Mouse (Mus musculus) ES-Bruce4 (cell line): Measurements from ENCODE around the gene Adap1. TPM values are rescaled to one million over a fixed set of nuclear protein-coding genes. Genes with fewer than 3 reads are reported as not detected.

Experiments
- H3K27ac ChIP-seq: 2 replicates; pipeline ENCODE4 v1.5.1; 2012; ENCODE audit warnings: low read length, inconsistent platforms; ENCODE audit not compliant: insufficient read depth
- H3K27me3 ChIP-seq: 2 replicates; pipeline ENCODE4 v1.6.1; 2012; ENCODE audit warnings: mild to moderate bottlenecking, low read length, inconsistent platforms; ENCODE audit not compliant: control insufficient read depth, poor library complexity, insufficient read depth, severe bottlenecking
- H3K36me3 ChIP-seq: 2 replicates; pipeline ENCODE4 v1.6.1; 2012; ENCODE audit warnings: inconsistent platforms, mild to moderate bottlenecking, low read length, moderate library complexity; ENCODE audit not compliant: control insufficient read depth, poor library complexity, insufficient read depth, severe bottlenecking
- H3K4me1 ChIP-seq: one replicate; pipeline ENCODE4 v1.8.1; 2011; ENCODE audit warnings: low read length; ENCODE audit not compliant: control insufficient read depth, insufficient read depth
- H3K4me3 ChIP-seq: 2 replicates; pipeline ENCODE4 v1.5.1; 2011; ENCODE audit warnings: low read depth, mild to moderate bottlenecking, low read length
- H3K9ac ChIP-seq: 2 replicates; pipeline ENCODE4 v1.6.1; 2012; ENCODE audit warnings: low read depth, mild to moderate bottlenecking, inconsistent platforms; ENCODE audit not compliant: poor library complexity, severe bottlenecking
- H3K9me3 ChIP-seq: replicated peaks from 2 replicates; pipeline ENCODE4 v1.6.1; 2012; ENCODE audit warnings: mild to moderate bottlenecking, low read length, inconsistent platforms; ENCODE audit not compliant: control insufficient read depth, poor library complexity, insufficient read depth, severe bottlenecking
- CTCF ChIP-seq: IDR thresholded peaks from one replicate; pipeline ENCODE4 v1.8.1; 2011; ENCODE audit warnings: low read depth, low read length
- EP300 ChIP-seq: IDR thresholded peaks from 2 replicates; pipeline ENCODE4 v1.6.1; 2011; ENCODE audit warnings: low read depth, low read length; ENCODE audit not compliant: insufficient read depth
- POLR2A ChIP-seq: IDR thresholded peaks from one replicate; pipeline ENCODE4 v1.8.1; 2011; ENCODE audit warnings: low read length; ENCODE audit not compliant: insufficient read depth
- polyA plus RNA-seq: library from polyadenylated mRNA; stranded (reverse); fragments of >200 nt; gene quantifications from 2 replicates; pipeline ENCODE4 v1.2.4, GENCODE M21; 2011; ENCODE audit warnings: low read depth; ENCODE audit not compliant: missing spikeins, insufficient read depth, insufficient read length

The Adap1 gene
- polyA plus RNA-seq, 1 experiment = 16.5 TPM

DNA sequence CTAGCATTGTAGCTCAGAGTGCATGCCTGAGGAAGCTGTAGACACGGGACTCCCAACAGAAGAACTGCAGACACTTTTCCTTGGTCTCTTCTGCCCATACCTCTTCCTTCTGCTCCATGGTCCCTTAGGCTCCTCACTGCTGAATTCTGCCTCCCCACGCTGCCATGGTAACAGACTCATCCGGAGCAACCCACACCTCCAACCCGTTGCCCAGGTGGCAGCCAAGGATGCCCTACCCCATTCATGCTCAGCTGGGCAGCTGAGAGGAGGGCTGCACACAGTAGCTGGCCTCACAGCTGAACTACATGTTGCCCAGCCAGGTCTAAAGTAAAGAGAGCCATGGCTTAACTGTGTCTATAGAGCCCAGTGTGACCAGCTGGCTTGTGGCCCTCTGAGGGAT is 36.8 kb downstream of the Adap1 start:
- Histone ChIP-seq H3K27ac (no peak overlapping the region), H3K9me3 (no peaks in the 10 kb centered on the region), H3K4me1 (peaks cover 5% of the 10 kb centered on the region), H3K9ac (no peak overlapping the region), H3K27me3 (no peaks in the 10 kb centered on the region), H3K36me3 (no peaks in the 10 kb centered on the region), H3K4me3 (no peak overlapping the region)
- TF ChIP-seq POLR2A (no peak), EP300 (no peak), CTCF (no peak)

DNA sequence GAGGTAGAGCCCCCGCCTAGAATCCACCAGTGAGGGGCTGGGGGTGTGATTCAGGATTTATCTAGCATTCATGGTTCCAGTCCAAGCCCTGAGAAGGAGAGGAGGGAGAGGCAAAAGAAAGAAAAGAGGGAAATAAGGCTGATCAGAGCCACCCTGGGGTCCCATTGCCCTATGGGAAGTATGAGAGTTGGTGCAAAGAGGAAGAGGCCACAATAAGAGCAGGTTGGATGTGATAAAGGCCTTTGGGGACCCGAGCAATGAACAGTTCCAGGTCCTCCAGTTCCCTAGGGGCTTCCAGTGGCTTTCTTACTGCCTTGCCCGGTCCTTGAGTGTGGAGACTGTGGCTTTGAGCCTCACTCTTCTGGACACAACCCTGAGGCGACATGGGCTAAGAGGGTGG is 37.6 kb downstream of the Adap1 start:
- H3K9ac ChIP-seq = no peak overlapping the region
- no peak for TF ChIP-seq CTCF
- TF ChIP-seq EP300 = no peak
- TF ChIP-seq POLR2A = no peak
- no peak overlapping the region for H3K4me3 ChIP-seq
- H3K27me3 ChIP-seq = no peaks in the 10 kb centered on the region
- H3K27ac ChIP-seq = no peak overlapping the region; the same call in 1 of the 2 replicates
- H3K4me1 ChIP-seq = peaks cover 5% of the 10 kb centered on the region
- H3K9me3 ChIP-seq = no peaks in the 10 kb centered on the region
- H3K36me3 ChIP-seq = no peaks in the 10 kb centered on the region

DNA sequence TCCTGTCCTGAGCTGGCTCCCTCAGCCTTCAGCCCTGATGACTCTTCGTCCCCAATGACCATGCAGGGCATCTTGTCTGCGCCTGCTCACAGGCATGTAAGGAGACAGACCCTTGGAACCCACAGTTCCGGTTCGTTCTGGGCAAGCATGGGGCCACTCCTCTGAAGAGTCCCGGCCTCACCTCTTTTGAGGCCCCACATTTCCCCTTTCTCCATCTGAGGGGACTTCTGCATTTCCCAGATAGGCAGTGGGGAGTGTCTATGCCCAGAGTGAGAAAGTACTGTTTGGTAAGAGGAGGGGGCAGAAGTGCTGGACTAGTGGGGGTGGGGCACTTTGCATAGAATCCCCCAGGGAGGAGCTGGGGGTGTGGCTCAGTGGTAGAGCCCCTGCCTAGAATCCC is 38.3 kb downstream of the Adap1 start:
- Histone ChIP-seq H3K4me1 (peaks cover 5% of the 10 kb centered on the region), H3K27ac (no peak overlapping the region)
- TF ChIP-seq EP300 (no peak), CTCF (no peak), POLR2A (no peak)

DNA sequence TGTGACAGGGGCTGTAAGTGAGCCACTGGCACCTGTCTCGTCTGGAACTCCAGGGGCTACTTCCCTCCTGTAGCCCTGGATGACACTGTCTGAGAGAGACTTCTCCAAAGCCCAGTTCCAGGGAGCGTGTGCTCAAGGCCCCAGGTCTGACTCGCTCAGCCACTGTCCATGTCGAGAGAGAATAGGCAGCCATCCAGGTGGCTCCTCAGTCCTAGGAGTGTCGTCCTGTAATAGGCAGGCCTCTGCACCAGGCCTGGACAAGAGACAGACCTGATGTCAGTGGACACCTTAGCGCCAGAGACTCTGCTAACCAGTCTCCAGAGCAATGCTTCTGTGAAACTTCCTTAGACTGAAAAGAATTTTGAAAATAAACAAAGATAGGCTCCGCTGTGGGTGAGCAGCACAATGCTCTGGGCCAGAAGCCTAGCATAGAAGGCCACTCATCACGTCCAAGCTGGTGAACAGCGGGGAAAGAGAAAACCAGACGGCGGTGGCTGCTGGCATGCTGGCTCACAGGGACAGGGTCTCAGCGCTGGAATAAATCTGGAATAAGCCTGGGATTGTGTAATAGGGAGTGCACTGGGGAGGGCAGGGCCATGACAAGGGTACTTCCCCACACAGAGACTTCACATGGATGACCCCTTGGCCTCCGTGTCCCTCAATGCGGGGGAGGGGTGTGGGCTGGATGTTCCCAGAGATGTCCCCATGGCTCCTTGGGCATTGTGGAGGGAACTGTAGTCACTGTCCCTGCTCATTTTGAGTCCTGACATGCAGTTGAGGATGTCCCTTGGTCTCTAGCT is 39.1 kb downstream of the Adap1 start:
- no peak for TF ChIP-seq POLR2A
- TF ChIP-seq EP300 = no peak
- TF ChIP-seq CTCF = no peak
- peaks cover 5% of the 10 kb centered on the region for H3K4me1 ChIP-seq
- no peaks in the 10 kb centered on the region for H3K9me3 ChIP-seq
- no peak overlapping the region for H3K4me3 ChIP-seq
- H3K27ac ChIP-seq = no peak overlapping the region
- no peaks in the 10 kb centered on the region for H3K27me3 ChIP-seq
- no peak overlapping the region for H3K9ac ChIP-seq
- no peaks in the 10 kb centered on the region for H3K36me3 ChIP-seq

More for the DNA sequence above, 38.3 kb downstream of the Adap1 start:
- Histone ChIP-seq H3K36me3 (no peaks in the 10 kb centered on the region), H3K9me3 (no peaks in the 10 kb centered on the region), H3K27me3 (no peaks in the 10 kb centered on the region), H3K4me3 (no peak overlapping the region), H3K9ac (no peak overlapping the region)

DNA sequence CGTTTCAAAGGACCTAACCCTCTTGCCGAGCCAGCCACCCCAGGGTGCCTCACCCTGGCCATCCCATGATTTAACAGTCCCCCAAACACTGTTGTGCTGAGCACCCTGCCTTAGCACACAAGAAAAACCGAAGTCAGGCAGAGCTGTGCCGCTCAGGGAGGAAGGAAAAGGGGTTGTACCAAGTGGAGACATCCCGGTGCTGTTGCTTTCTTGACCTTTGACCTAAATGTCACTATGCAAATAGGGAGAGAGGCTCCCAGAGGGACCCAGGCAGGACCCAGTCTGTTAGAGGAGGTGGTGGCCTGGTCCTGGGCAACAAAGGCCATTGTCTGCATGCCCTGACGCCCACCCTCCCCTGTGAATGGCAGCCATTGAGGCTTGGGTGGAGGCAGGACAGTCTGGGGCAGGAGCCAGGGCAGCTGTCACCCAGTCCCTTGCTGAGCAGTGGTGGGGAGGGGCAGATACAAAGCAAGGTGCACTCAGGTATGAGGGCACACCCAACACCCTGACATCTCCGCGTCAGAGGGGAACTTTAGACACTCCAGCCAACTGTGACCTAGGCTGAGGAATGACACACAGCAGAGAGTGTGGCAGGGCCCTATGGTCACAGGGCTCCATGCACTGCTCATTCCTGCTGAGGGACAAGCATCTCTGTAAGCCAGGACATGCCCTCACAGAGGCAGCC is 39.9 kb downstream of the Adap1 start:
- no peak overlapping the region for H3K4me3 ChIP-seq
- no peaks in the 10 kb centered on the region for H3K36me3 ChIP-seq
- TF ChIP-seq EP300 (no peak), CTCF (no peak), POLR2A (no peak)

DNA sequence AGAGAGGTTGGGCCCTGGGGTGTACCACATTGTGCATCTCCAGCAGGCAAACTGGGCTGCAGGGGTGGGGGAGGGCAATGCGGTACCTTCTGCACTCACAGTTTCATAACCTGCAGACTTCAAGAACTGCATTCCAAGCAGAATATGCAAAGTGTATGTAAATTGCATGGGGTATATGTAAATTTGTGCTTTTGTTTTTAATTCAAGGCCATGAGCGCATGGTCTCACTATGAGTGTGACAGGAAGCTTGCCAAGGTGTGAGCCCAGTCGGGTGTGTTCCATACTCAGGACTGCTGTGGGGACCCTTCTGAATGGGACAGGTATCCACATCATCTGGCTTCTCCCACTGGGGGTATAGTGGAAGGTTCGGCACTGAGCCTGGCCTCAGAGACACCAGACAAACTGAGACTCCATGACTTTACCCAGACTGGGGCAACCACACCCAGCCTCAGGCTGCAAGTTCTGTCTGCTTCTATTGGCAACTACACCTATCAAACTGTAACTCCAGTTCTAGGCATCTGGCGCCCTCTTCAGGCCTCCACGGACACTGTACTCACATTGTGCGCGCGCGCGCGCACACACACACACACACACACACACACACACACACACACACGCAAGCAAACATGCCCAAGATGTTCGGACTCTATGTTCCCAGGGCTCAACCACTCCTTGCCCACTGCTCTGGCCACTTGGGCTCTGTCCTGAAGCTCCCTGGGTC is 41.8 kb downstream of the Adap1 start:
- no peaks in the 10 kb centered on the region for H3K9me3 ChIP-seq
- H3K27me3 ChIP-seq = no peaks in the 10 kb centered on the region
- H3K9ac ChIP-seq = no peak overlapping the region
- H3K36me3 ChIP-seq = no peaks in the 10 kb centered on the region
- no peak overlapping the region for H3K4me3 ChIP-seq
- peaks cover 5% of the 10 kb centered on the region for H3K4me1 ChIP-seq
- no peak overlapping the region for H3K27ac ChIP-seq
- no peak for TF ChIP-seq POLR2A
- TF ChIP-seq CTCF = peak; percentile 9
- TF ChIP-seq EP300 = no peak

More for the DNA sequence above, 39.9 kb downstream of the Adap1 start:
- no peaks in the 10 kb centered on the region for H3K27me3 ChIP-seq
- H3K9ac ChIP-seq = no peak overlapping the region
- H3K27ac ChIP-seq = no peak overlapping the region
- no peaks in the 10 kb centered on the region for H3K9me3 ChIP-seq
- H3K4me1 ChIP-seq = peaks cover 5% of the 10 kb centered on the region
